Mouse (Mus musculus) liver, embryonic 14.5 days (tissue): ENCODE measurements at regions not wholly inside any gene's neighbourhood (a gene's known extent, or its start where the extent isn't known, plus 50 kb on each side); places are given as distances from the start of the nearest gene placed in this dataset.

Source experiments
- ATAC-seq: fragments of 200-750 bp; cut with Nextera tagmentation; 2 replicates; pipeline ENCODE4 v1.8.0; 2017; ENCODE audit warnings: moderate number of reproducible peaks, mild to moderate bottlenecking, moderate library complexity; ENCODE audit not compliant: insufficient read depth
- DNase-seq, 3 experiments: peaks; one replicate each; pipeline ENCODE4 v3.0.0-alpha.2; 2012 to 2013; ENCODE audit warnings: low read depth in 3 of 3, low spot score in 3 of 3
- H3K27ac ChIP-seq: fragments of 300-500 bp; sonication (generic); 2 replicates; pipeline ENCODE4 v1.5.1; 2014; ENCODE audit warnings: moderate library complexity, mild to moderate bottlenecking, control low read depth, inconsistent platforms
- H3K27me3 ChIP-seq: fragments of 300-500 bp; sonication (generic); 2 replicates; pipeline ENCODE4 v1.6.1; 2014; ENCODE audit warnings: mild to moderate bottlenecking, low read length, moderate library complexity; ENCODE audit not compliant: control insufficient read depth, insufficient read depth
- H3K36me3 ChIP-seq: fragments of 300-500 bp; sonication (generic); replicated peaks from 2 replicates; pipeline ENCODE4 v1.6.1; 2014; ENCODE audit warnings: low read depth; ENCODE audit not compliant: control insufficient read depth, insufficient read depth
- H3K4me1 ChIP-seq, 2 experiments: fragments of 200-500 bp in 1 of 2; fragments of 300-500 bp in 1 of 2; sonication (generic) in 1 of 2; replicated peaks; 2 replicates each; pipeline ENCODE4 v1.6.1; 2012 to 2014; ENCODE audit warnings: antibody characterized with exemption in 1 of 2, inconsistent platforms in 1 of 2, low read length in 1 of 2; ENCODE audit not compliant: control insufficient read depth in 2 of 2, insufficient read depth in 2 of 2
- H3K4me2 ChIP-seq: fragments of 300-500 bp; sonication (generic); 2 replicates; pipeline ENCODE4 v1.6.1; 2014; ENCODE audit warnings: low read depth, mild to moderate bottlenecking, control low read depth, moderate library complexity
- H3K4me3 ChIP-seq, 2 experiments: fragments of 200-500 bp in 1 of 2; fragments of 300-500 bp in 1 of 2; sonication (generic) in 1 of 2; 2 replicates each; pipeline ENCODE4 v1.5.1; 2012 to 2014; ENCODE audit warnings: low read depth in 2 of 2, low read length in 2 of 2, mild to moderate bottlenecking in 2 of 2, control low read depth in 1 of 2, inconsistent platforms in 1 of 2, moderate library complexity in 1 of 2; ENCODE audit not compliant: insufficient read depth in 1 of 2
- H3K9ac ChIP-seq: fragments of 300-500 bp; sonication (generic); replicated peaks from 2 replicates; pipeline ENCODE4 v1.6.1; 2014; ENCODE audit warnings: mild to moderate bottlenecking, control low read depth, moderate library complexity
- H3K9me3 ChIP-seq: fragments of 300-500 bp; sonication (generic); 2 replicates; pipeline ENCODE4 v1.6.1; 2016; ENCODE audit warnings: low read length, mixed read lengths; ENCODE audit not compliant: control insufficient read depth
- CTCF ChIP-seq: IDR thresholded peaks from 2 replicates; pipeline ENCODE4 v1.5.1; 2016; ENCODE audit warnings: antibody characterized with exemption, low read depth, control low read depth
- EP300 ChIP-seq: IDR thresholded peaks from 2 replicates; pipeline ENCODE4 v1.6.1; 2016; ENCODE audit warnings: antibody characterized with exemption, low read depth
- WGBS: fragments of 180-500 bp; shearing (Covaris S2); extraction: QIAGEN DNeasy Blood & Tissue Kit; methylation state at CpG from one replicate; pipeline ENCODE4 v1.1.7; 2014; ENCODE audit not compliant: insufficient replicate concordance; 5-methylcytosine and 5-hydroxymethylcytosine counted together

- H3K9me3 ChIP-seq, result no peaks in the 10 kb centered on the region
- H3K4me2 ChIP-seq, result no peak overlapping the region
- H3K4me1 ChIP-seq, result no peaks in the 10 kb centered on the region
- no peak overlapping the region for H3K27ac ChIP-seq
- TF ChIP-seq CTCF, result no peak
- WGBS, result 52% methylated on average over 9 of the region's 9 CpGs
- DNase-seq (no peak), ATAC-seq (no peak)
- no peak overlapping the region for H3K4me3 ChIP-seq
- H3K36me3 ChIP-seq, result no peaks in the 10 kb centered on the region
- H3K27me3 ChIP-seq, result no peaks in the 10 kb centered on the region
- H3K9ac ChIP-seq, result no peak overlapping the region
Measured at GRCm38 (mm10) chr2:131436149-131436548, 55.1 kb upstream of the Smox start.

GRCm38 (mm10) chr2:131430474-131430873, 60.8 kb upstream of the Smox start:
- Histone ChIP-seq H3K27ac (no peak overlapping the region), H3K36me3 (no peaks in the 10 kb centered on the region), H3K27me3 (no peaks in the 10 kb centered on the region), H3K9me3 (no peaks in the 10 kb centered on the region), H3K9ac (no peak overlapping the region), H3K4me2 (no peak overlapping the region), H3K4me3 (no peak overlapping the region), H3K4me1 (peaks cover 0 to 2% of the 10 kb centered on the region in 2 experiments; a peak in 2 of 4 replicates)
- DNase-seq (no peak), ATAC-seq (no peak)
- 66% methylated on average over 4 of the region's 4 CpGs for WGBS
- TF ChIP-seq EP300 (no peak), CTCF (no peak)

- Histone ChIP-seq H3K27me3 (no peaks in the 10 kb centered on the region), H3K4me3 (no peak overlapping the region), H3K4me1 (peaks cover 0 to 2% of the 10 kb centered on the region in 2 experiments; a peak in 2 of 4 replicates), H3K27ac (no peak overlapping the region), H3K4me2 (no peak overlapping the region), H3K36me3 (no peaks in the 10 kb centered on the region), H3K9me3 (no peaks in the 10 kb centered on the region), H3K9ac (no peak overlapping the region)
- TF ChIP-seq CTCF, result no peak
- no peak for ATAC-seq
- no peak for DNase-seq
- 32% methylated on average over 4 of the region's 4 CpGs for WGBS
Measured at GRCm38 (mm10) chr2:131428089-131428488, 63.2 kb upstream of the Smox start.

GRCm38 (mm10) chr2:131426941-131427340, 64.4 kb upstream of the Smox start:
- Histone ChIP-seq H3K4me2 (no peak overlapping the region), H3K4me1 (peaks cover 0 to 2% of the 10 kb centered on the region in 2 experiments; a peak in 2 of 4 replicates), H3K36me3 (no peaks in the 10 kb centered on the region), H3K9ac (no peak overlapping the region), H3K4me3 (no peak overlapping the region), H3K9me3 (no peaks in the 10 kb centered on the region), H3K27me3 (no peaks in the 10 kb centered on the region), H3K27ac (no peak overlapping the region)
- no peak for TF ChIP-seq CTCF
- no peak for TF ChIP-seq EP300
- no peak for ATAC-seq
- DNase-seq, result no peak

- H3K27ac ChIP-seq, result no peak overlapping the region
- H3K9me3 ChIP-seq, result no peaks in the 10 kb centered on the region
- no peak for ATAC-seq
- no peak overlapping the region for H3K4me3 ChIP-seq
- peak in 1 of 3 experiments; percentile 22 for DNase-seq
- H3K9ac ChIP-seq, result no peak overlapping the region
- no peak overlapping the region for H3K4me2 ChIP-seq
- no peaks in the 10 kb centered on the region for H3K36me3 ChIP-seq
- peaks cover 0 to 2% of the 10 kb centered on the region in 2 experiments; a peak in 1 of 4 replicates for H3K4me1 ChIP-seq
- TF ChIP-seq CTCF (no peak), EP300 (no peak)
- WGBS, result 66% methylated on average over 11 of the region's 11 CpGs
- H3K27me3 ChIP-seq, result no peaks in the 10 kb centered on the region
Measured at GRCm38 (mm10) chr2:131423616-131424320, 67.5 kb upstream of the Smox start.
